Mouse (Mus musculus) lung, postnatal 0 days (tissue): ENCODE measurements around the gene Ltn1.

Experiments
- CTCF ChIP-seq: IDR thresholded peaks from 2 replicates; pipeline ENCODE4 v1.5.1; 2016; ENCODE audit warnings: antibody characterized with exemption, mild to moderate bottlenecking
- EP300 ChIP-seq: IDR thresholded peaks from 2 replicates; pipeline ENCODE4 v1.6.1; 2016; ENCODE audit warnings: antibody characterized with exemption, mild to moderate bottlenecking, control low read depth

- TF ChIP-seq EP300 (no peak), CTCF (no peak)
Measured at GRCm38 (mm10) chr16:87437096-87437495, 4.7 kb upstream of the Ltn1 start.
